Mouse (Mus musculus): ENCODE data around the gene Chid1. TPM values are rescaled to one million over a fixed set of nuclear protein-coding genes. Genes with fewer than 3 reads are reported as not detected.

Gene Chid1
- polyA plus RNA-seq, 1 experiment from 2014 or later, result 50.7 TPM

Other genes with a start within 250 kb of the Chid1 start
- gene Drd4, start 247.9 kb downstream of the Chid1 start, polyA plus RNA-seq (2015; fragmentation: Nextera tagmentation; extraction: Ambion mirVana), result 0.19 and 0.28 TPM in 2 replicates
- 66.9 and 70.8 TPM in 2 replicates for gene Deaf1, start 212.2 kb downstream of the Chid1 start, polyA plus RNA-seq (2015; fragmentation: Nextera tagmentation; extraction: Ambion mirVana)
- 39.3 and 40.6 TPM in 2 replicates for gene Tmem80, start 212.1 kb downstream of the Chid1 start, polyA plus RNA-seq (2015; fragmentation: Nextera tagmentation; extraction: Ambion mirVana)
- gene Eps8l2, start 201.0 kb downstream of the Chid1 start, polyA plus RNA-seq (2015; fragmentation: Nextera tagmentation; extraction: Ambion mirVana), result 59.6 and 59.7 TPM in 2 replicates
- 347 and 384 TPM in 2 replicates for gene Taldo1, start 147.7 kb downstream of the Chid1 start, polyA plus RNA-seq (2015; fragmentation: Nextera tagmentation; extraction: Ambion mirVana)
- gene Gatd1, start 125.7 kb downstream of the Chid1 start, polyA plus RNA-seq (2015; fragmentation: Nextera tagmentation; extraction: Ambion mirVana), result 51.1 and 53.0 TPM in 2 replicates
- 2.5 TPM in 2 replicates for gene Cend1, start 110.4 kb downstream of the Chid1 start, polyA plus RNA-seq (2015; fragmentation: Nextera tagmentation; extraction: Ambion mirVana)
- 26.9 and 27.2 TPM in 2 replicates for gene Slc25a22, start 102.0 kb downstream of the Chid1 start, polyA plus RNA-seq (2015; fragmentation: Nextera tagmentation; extraction: Ambion mirVana)
- 8.5 and 8.6 TPM in 2 replicates for gene Pidd1, start 95.8 kb downstream of the Chid1 start, polyA plus RNA-seq (2015; fragmentation: Nextera tagmentation; extraction: Ambion mirVana)
- gene Rplp2, start 92.5 kb downstream of the Chid1 start, polyA plus RNA-seq (2015; fragmentation: Nextera tagmentation; extraction: Ambion mirVana), result 1,278 and 1,319 TPM in 2 replicates
- gene Pnpla2, start 84.7 kb downstream of the Chid1 start, polyA plus RNA-seq (2015; fragmentation: Nextera tagmentation; extraction: Ambion mirVana), result 33.5 and 34.6 TPM in 2 replicates
- gene Cracr2b, start 78.8 kb downstream of the Chid1 start, polyA plus RNA-seq (2015; fragmentation: Nextera tagmentation; extraction: Ambion mirVana), result 27.5 and 32.8 TPM in 2 replicates
- gene Cd151, start 72.5 kb downstream of the Chid1 start, polyA plus RNA-seq (2015; fragmentation: Nextera tagmentation; extraction: Ambion mirVana), result 25.6 and 26.6 TPM in 2 replicates
- 67.3 and 71.6 TPM in 2 replicates for gene Polr2l, start 64.7 kb downstream of the Chid1 start, polyA plus RNA-seq (2015; fragmentation: Nextera tagmentation; extraction: Ambion mirVana)
- gene Tspan4, start 64.6 kb downstream of the Chid1 start, polyA plus RNA-seq (2015; fragmentation: Nextera tagmentation; extraction: Ambion mirVana), result 69.8 and 72.8 TPM in 2 replicates
- 78.4 TPM in 2 replicates for gene Ap2a2, start 22.3 kb upstream of the Chid1 start, polyA plus RNA-seq (2015; fragmentation: Nextera tagmentation; extraction: Ambion mirVana)
- 2.0 and 3.3 TPM in 2 replicates for gene Muc6, start 115.5 kb upstream of the Chid1 start, polyA plus RNA-seq (2015; fragmentation: Nextera tagmentation; extraction: Ambion mirVana)
- gene Muc2, start 150.5 kb upstream of the Chid1 start, polyA plus RNA-seq (2015; fragmentation: Nextera tagmentation; extraction: Ambion mirVana), result 2.7 and 2.8 TPM in 2 replicates
- 0.87 and 2.2 TPM in 2 replicates for gene Muc5ac, start 249.1 kb upstream of the Chid1 start, polyA plus RNA-seq (2015; fragmentation: Nextera tagmentation; extraction: Ambion mirVana)

Data from stomach, embryonic 15.5 days (tissue).